Mouse (Mus musculus) layer of hippocampus, adult 8-10 months (tissue): Measurements from ENCODE around the gene B230217C12Rik. TPM values are rescaled to one million over a fixed set of nuclear protein-coding genes. Genes with fewer than 3 reads are reported as not detected.
A peak's percentile ranks its signal among the peaks of the same experiment; 100 is the strongest.

Experiments
- DNase-seq, 2 experiments: peaks; one replicate each; pipeline ENCODE4 v3.0.0; 2022; ENCODE audit warnings: low spot score in 2 of 2
- total RNA-seq, 4 experiments: library from RNA; stranded (reverse); gene quantifications; 2 replicates each; pipeline ENCODE4 v1.2.4; 2022

Gene B230217C12Rik
- total RNA-seq, result 10 to 100 TPM; 58.6 to 70.2 (median 68.1) TPM

- no peak for DNase-seq
Measured at GRCm38 (mm10) chr11:97840539-97840954, at the start of gene B230217C12Rik. Gene B230217C12Rik, plus strand, starts transcription at chr11:97840780.

GRCm38 (mm10) chr11:97793165-97793564 is 47.4 kb upstream of the B230217C12Rik start:
- no peak for DNase-seq

- DNase-seq, result peak in 1 of 2 experiments; percentile 84
Measured at GRCm38 (mm10) chr11:97796910-97797309, 43.7 kb upstream of the B230217C12Rik start.

GRCm38 (mm10) chr11:97797369-97798082 is 43.1 kb upstream of the B230217C12Rik start:
- no peak for DNase-seq

GRCm38 (mm10) chr11:97798083-97798435 is 42.5 kb upstream of the B230217C12Rik start:
- no peak for DNase-seq

- DNase-seq, result peak; percentile 89 to 94
Measured at GRCm38 (mm10) chr11:97798782-97799145, 41.8 kb upstream of the B230217C12Rik start, which contains the start of gene Lasp1. Gene Lasp1, plus strand, starts transcription at chr11:97799000.

GRCm38 (mm10) chr11:97799146-97799993 is 41.2 kb upstream of the B230217C12Rik start:
- DNase-seq, result peak; percentile 73 to 85

- DNase-seq, result no peak
Measured at GRCm38 (mm10) chr11:97799994-97800690, 40.4 kb upstream of the B230217C12Rik start.

- DNase-seq, result no peak
Measured at GRCm38 (mm10) chr11:97800691-97801408, 39.7 kb upstream of the B230217C12Rik start.

GRCm38 (mm10) chr11:97801409-97802193 is 39.0 kb upstream of the B230217C12Rik start:
- no peak for DNase-seq

- DNase-seq, result no peak
Measured at GRCm38 (mm10) chr11:97802194-97802470, 38.4 kb upstream of the B230217C12Rik start.

- DNase-seq, result no peak
Measured at GRCm38 (mm10) chr11:97802495-97802894, 38.1 kb upstream of the B230217C12Rik start.

- no peak for DNase-seq
Measured at GRCm38 (mm10) chr11:97803847-97804246, 36.7 kb upstream of the B230217C12Rik start.

GRCm38 (mm10) chr11:97804841-97805661 is 35.5 kb upstream of the B230217C12Rik start:
- no peak for DNase-seq

GRCm38 (mm10) chr11:97805662-97806612 is 34.6 kb upstream of the B230217C12Rik start:
- DNase-seq, result no peak

GRCm38 (mm10) chr11:97806613-97806964 is 34.0 kb upstream of the B230217C12Rik start:
- DNase-seq, result no peak

GRCm38 (mm10) chr11:97807626-97808025 is 33.0 kb upstream of the B230217C12Rik start:
- no peak for DNase-seq

- DNase-seq, result no peak
Measured at GRCm38 (mm10) chr11:97808093-97808492, 32.5 kb upstream of the B230217C12Rik start.
